Mouse (Mus musculus) CD4-positive, CD25-positive, alpha-beta regulatory T cell, adult 9 weeks (primary cell): ENCODE results near the gene Dvl2. TPM values are rescaled to one million over a fixed set of nuclear protein-coding genes. Genes with fewer than 3 reads are reported as not detected.

ENCODE experiments used
- polyA plus RNA-seq: library from polyadenylated mRNA; unstranded; fragments of 100-300 nt; shearing (Covaris generic); gene quantifications from one replicate; pipeline ENCODE4 v1.2.1, GENCODE M21; 2017

Gene Dvl2
- 16.7 TPM for polyA plus RNA-seq

DNA sequence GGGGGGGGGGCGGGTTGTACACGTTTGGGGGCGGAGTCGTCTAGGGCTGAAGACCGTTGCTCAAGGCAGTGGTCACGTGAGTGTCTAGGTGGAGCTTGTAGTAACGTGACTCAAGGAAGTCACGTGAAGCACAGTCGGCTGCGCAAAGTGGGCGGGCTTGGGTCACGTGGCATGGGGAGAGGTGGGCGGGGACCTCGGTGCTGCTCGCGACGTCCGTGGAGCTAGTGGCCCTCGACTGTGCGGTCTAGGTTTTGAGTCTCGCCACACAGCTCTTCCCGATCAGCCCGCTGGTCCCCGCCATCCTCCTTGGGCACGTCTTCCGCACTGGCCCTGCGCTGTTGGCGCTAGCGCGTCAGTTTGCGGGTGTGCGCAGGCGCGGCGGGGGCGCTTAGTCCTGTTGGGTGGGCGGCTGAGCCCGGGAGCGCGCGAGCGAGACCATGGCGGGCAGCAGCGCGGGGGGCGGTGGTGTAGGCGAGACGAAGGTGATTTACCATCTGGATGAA lies at the start of gene Dvl2:
TSS of gene Dvl2 (plus strand) at position 200 of the 503 bp plus-strand sequence.

GRCm38 (mm10) chr11:69964650-69965270 lies 35.6 kb upstream of the Dvl2 start, which contains the start of gene Cldn7:
Gene Cldn7, plus strand, starts transcription at chr11:69964779.

DNA sequence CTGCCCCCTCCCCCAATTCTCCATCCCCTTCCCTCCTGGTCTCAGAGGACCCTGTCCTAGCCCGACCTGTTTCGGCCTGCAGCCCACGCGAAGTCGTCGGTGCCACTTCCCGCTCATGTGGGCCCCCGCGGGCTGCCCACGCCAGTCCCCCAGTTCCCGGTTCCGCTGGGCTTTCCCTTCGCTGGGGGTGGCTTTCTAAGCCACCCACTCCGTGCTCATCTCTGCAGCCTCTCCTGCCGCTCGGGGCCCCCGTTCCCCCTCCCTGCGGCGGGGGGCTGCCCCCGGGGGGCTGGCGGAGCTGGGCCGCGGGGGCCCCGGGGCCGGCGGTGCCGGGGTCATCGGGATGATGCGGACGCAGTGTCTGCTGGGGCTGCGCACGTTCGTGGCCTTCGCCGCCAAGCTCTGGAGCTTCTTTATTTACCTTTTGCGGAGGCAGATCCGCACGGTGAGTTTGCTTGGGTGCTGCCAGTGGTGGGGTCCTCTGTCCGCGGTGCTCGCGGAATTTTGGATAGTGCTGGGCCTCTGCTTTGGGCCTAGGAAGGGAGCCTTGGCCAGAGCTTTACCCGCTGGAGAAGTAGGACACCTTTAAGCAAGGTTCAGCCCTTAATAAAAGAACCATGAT lies 19.1 kb upstream of the Dvl2 start, which contains the start of gene Ctdnep1:
TSS of gene Ctdnep1 (plus strand) at position 16 of the 622 bp plus-strand sequence.

DNA sequence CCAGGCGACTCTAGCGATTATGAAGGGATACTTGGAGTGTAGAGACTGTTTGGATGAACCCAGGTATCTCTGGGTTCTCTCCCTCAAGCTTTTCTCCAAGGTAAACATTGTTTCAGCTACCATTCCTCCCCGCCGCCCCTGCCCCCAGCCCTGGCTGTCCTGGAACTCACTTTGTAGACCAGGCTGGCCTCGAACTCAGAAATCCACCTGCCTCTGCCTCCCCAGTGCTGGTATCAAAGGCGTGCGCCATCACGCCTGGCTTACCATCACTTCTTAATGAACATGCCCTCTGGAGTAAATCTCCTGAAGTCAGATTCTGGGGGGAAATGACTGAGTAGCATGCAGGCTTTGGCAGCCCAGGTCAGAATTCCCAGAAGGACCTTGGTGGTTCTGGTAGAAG lies 18.2 kb upstream of the Dvl2 start, which contains the start of gene Elp5:
TSS of gene Elp5 (minus strand) at position 293 of the 400 bp plus-strand sequence.

DNA sequence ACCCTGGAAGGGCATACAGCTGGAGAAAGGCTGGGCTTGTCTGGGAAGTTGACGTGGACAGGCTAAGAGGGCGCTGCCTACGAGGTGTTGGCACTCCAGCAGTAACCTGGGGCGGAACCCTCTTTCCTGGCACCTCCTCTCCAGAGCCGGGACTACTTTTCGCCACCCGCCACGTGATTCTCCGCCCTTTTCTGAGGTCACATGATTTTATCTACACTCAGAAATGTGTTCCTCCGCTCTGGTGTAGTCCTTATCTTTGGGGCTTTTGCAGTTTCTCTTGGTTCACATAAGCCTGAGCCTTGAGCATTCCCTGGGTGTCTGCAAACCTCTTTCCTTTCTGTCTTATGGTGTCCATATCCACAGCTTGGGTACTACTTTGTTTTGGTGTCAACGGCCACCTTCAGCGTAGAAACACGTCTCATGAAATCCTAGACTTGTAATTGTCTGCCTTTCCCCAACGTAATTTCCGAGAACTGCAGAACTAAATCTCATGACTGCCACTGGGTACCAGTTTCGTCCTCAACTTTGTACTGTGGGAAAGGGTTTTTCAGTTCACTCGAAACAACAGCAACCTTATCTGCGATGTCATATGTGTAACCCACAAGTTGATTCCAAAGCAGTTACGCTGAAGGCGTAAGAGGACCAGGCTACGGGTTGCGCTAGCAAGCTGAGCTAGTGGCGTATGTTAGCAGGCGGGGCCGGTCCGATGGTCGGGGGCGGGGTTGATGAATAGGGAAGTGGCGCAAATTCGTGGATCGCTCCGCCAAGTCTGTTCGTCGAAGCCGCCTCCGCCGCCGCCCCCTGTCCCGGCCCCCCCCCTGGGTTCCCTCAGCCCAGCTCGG lies 9.3 kb upstream of the Dvl2 start, which contains the start of gene Gabarap:
TSS of gene Gabarap (plus strand) at position 294 of the 842 bp plus-strand sequence.

DNA sequence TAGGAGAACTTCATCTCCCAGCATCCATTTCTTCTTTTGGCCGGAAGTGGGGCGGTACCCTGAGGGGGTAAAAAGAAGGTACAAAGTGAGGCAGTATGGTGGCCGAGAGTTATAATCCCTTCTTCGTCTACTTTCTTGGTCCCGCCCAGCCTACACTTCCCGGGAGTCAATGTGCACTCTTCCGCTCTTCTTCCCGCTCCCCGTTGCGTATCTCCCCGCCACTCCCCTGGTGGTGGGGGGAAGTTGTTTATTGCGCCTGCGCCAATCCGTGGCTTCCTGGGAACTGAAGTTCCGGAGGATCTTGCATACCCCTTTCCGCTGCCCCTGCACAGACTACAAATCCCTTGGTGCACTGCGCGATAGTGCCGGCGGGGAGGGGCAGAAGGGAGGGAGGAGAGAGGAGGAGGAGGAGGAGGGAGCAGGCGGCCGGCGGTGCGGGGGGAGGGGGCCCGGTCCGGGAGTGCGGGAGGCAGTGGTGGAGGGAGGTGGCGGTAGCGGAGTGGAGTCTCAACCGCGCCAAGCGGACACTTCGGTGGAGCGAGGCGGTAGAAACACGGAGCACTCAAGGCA lies 4.9 kb upstream of the Dvl2 start, which contains the start of gene Phf23:
TSS of gene Phf23 (plus strand) at position 387 of the 570 bp plus-strand sequence.

GRCm38 (mm10) chr11:70014880-70015558 lies 14.6 kb downstream of the Dvl2 start, which contains the start of gene Acadvl:
Gene Acadvl, minus strand, starts transcription at chr11:70015411.

GRCm38 (mm10) chr11:70016669-70017068 lies 16.3 kb downstream of the Dvl2 start, which contains the start of gene Dlg4:
Gene Dlg4, plus strand, starts transcription at chr11:70016942.

DNA sequence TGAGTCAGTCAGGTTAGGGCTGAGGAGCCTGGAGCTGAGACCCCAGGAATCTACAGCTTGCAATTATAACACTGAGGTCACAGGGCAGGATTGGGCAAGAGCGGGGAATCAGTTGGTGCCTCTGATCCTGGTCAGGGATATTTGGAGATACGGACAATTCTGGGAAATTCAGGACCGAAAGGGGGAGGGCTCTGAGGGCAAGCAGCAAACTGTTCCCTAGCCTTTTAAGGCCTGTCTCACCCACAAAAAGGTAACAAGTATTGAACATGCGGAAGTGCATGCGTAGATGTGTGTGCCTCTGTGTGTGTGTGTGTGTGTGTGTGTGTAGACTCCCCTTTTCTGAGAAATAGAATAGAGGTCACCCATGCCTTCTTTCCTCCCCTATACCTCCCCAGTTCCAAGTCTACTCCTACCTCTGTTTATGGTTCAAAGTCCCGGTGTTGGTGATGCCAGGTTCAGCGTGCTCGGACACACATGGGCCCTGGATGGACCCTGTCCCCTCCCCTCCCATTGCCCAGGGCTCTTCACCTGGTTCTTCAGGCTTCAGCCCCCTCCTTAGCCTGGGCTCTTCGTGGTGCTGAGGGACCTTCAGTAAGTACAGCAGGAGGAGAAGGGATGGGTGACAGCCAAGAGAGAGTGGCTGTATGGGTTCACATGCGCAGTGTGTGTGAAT lies 53.6 kb downstream of the Dvl2 start, which contains the start of gene Asgr1:
TSS of gene Asgr1 (plus strand) at position 188 of the 673 bp plus-strand sequence.

Other genes starting within 250 kb of the Dvl2 start
- 53.7 TPM for gene Polr2a, start 242.0 kb upstream of the Dvl2 start, polyA plus RNA-seq
- not detected for gene Slc35g3, start 238.6 kb upstream of the Dvl2 start, polyA plus RNA-seq
- 4.9 TPM for gene Zbtb4, start 234.7 kb upstream of the Dvl2 start, polyA plus RNA-seq
- 3.5 TPM for gene Chrnb1, start 204.7 kb upstream of the Dvl2 start, polyA plus RNA-seq
- not detected for gene Fgf11, start 198.7 kb upstream of the Dvl2 start, polyA plus RNA-seq
- gene Tmem102, start 195.0 kb upstream of the Dvl2 start, polyA plus RNA-seq: not detected
- gene Gm39566, start 185.3 kb upstream of the Dvl2 start, polyA plus RNA-seq: not detected
- gene Spem2, start 182.1 kb upstream of the Dvl2 start, polyA plus RNA-seq: not detected
- not detected for gene Spem1, start 178.4 kb upstream of the Dvl2 start, polyA plus RNA-seq
- 0.65 TPM for gene Nlgn2, start 162.8 kb upstream of the Dvl2 start, polyA plus RNA-seq
- gene Tmem256, start 162.1 kb upstream of the Dvl2 start, polyA plus RNA-seq: 121 TPM
- gene Plscr3, start 154.2 kb upstream of the Dvl2 start, polyA plus RNA-seq: 30.1 TPM
- gene Tnk1, start 141.9 kb upstream of the Dvl2 start, polyA plus RNA-seq: not detected
- not detected for gene Tmem95, start 122.6 kb upstream of the Dvl2 start, polyA plus RNA-seq
- 1.1 TPM for gene Kctd11, start 119.2 kb upstream of the Dvl2 start, polyA plus RNA-seq
- gene Acap1, start 105.1 kb upstream of the Dvl2 start, polyA plus RNA-seq: 549 TPM
- gene 2810408A11Rik, start 99.6 kb upstream of the Dvl2 start, polyA plus RNA-seq: 3.9 TPM
- 4.2 TPM for gene Neurl4, start 99.5 kb upstream of the Dvl2 start, polyA plus RNA-seq
- gene Gps2, start 86.7 kb upstream of the Dvl2 start, polyA plus RNA-seq: 152 TPM
- 1,005 TPM for gene Eif5a, start 78.6 kb upstream of the Dvl2 start, polyA plus RNA-seq
- gene Ybx2, start 64.8 kb upstream of the Dvl2 start, polyA plus RNA-seq: not detected
- gene Slc2a4, start 52.4 kb upstream of the Dvl2 start, polyA plus RNA-seq: not detected
- not detected for gene Cldn7, start 35.8 kb upstream of the Dvl2 start, polyA plus RNA-seq
- 26.1 TPM for gene Ctdnep1, start 19.4 kb upstream of the Dvl2 start, polyA plus RNA-seq
- 78.3 TPM for gene Elp5, start 18.1 kb upstream of the Dvl2 start, polyA plus RNA-seq
- gene Gabarap, start 9.5 kb upstream of the Dvl2 start, polyA plus RNA-seq: 496 TPM
- 111 TPM for gene Phf23, start 4.8 kb upstream of the Dvl2 start, polyA plus RNA-seq
- 142 TPM for gene Acadvl, start 14.8 kb downstream of the Dvl2 start, polyA plus RNA-seq
- gene Dlg4, start 16.3 kb downstream of the Dvl2 start, polyA plus RNA-seq: 9.1 TPM
- not detected for gene Asgr1, start 53.5 kb downstream of the Dvl2 start, polyA plus RNA-seq
- gene Asgr2, start 92.0 kb downstream of the Dvl2 start, polyA plus RNA-seq: not detected
- gene Mgl2, start 129.7 kb downstream of the Dvl2 start, polyA plus RNA-seq: not detected
- gene Clec10a, start 155.6 kb downstream of the Dvl2 start, polyA plus RNA-seq: not detected
- not detected for gene Slc16a11, start 212.2 kb downstream of the Dvl2 start, polyA plus RNA-seq
- 4.2 TPM for gene Slc16a13, start 220.5 kb downstream of the Dvl2 start, polyA plus RNA-seq
- gene Bcl6b, start 229.2 kb downstream of the Dvl2 start, polyA plus RNA-seq: 0.11 TPM
- gene 0610010K14Rik, start 237.3 kb downstream of the Dvl2 start, polyA plus RNA-seq: 189 TPM
- gene Gm21988, start 239.2 kb downstream of the Dvl2 start, polyA plus RNA-seq: 4.1 TPM
- 325 TPM for gene Rnasek, start 239.2 kb downstream of the Dvl2 start, polyA plus RNA-seq